Mouse (Mus musculus): ENCODE measurements at regions not wholly inside any gene's neighbourhood (a gene's known extent, or its start where the extent isn't known, plus 50 kb on each side); places are given as distances from the start of the nearest gene placed in this dataset.
"Not testable (repeated sequence)": the region's sequence is repeated elsewhere in the genome, so short reads cannot be mapped to it uniquely, and the experiment has no call there.

DNA sequence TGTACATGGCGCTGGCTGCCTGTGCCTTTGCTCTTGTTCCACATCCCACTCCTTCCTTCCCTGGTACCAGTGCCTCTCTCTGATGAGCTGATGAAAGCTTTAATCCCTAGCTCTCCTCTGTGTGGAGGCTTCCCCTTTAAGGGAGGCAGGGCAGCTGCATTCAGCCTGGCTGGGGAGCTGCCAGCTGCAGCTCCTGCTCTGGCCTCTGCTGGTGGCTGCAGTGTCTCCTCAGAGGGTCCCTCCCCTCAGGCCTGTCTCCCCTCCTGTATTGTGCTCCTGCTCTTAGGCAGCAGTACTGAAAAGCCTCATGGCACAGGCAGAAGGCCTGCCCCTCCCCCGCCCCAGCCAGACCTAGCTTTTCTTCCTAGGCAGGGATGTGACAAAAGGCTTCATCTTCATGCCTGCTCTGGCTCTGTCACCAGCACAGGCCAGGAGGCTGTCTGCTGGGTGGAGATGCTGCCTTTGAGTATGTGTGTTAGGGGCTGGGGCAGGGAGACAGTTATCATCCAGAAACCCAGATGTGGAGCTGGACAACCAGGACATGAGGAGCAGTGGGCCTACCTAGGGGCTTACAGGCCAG is 97.7 kb upstream of the Zcchc13 start:
- H3K79me2 ChIP-seq (ENCODE audit: inconsistent target); H3K27ac ChIP-seq; H3K4me3 ChIP-seq (ENCODE audit: inconsistent target); H3K36me3 ChIP-seq (ENCODE audit: inconsistent target): not testable (repeated sequence)
- WGBS (ENCODE audit: missing documents), result 100% methylated on average over 1 of the region's 2 CpGs

DNA sequence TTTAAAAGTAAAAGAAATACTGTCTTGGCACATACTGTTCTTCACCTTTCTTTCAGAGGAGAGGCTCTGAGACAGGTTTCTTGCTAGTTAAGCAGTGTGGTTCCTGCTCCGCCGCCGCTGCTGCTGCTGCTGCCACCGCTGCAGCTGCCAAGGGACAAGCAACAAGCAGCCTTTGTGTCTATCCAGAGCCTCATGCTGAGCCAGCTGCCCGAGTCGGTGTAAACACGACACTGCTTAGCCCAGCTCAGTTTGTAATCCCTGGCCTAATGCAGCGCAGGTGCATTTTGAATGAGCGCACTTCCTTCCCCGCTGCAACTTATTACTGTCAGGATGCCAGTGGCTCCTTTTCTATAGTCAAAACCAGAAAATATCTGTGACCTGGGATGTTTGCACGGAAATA is 97.1 kb upstream of the Zcchc13 start:
- Histone ChIP-seq H3K27ac (no peak overlapping the region), H3K4me3 (ENCODE audit: inconsistent target) (no peak overlapping the region), H3K79me2 (ENCODE audit: inconsistent target) (no peaks in the 10 kb centered on the region), H3K36me3 (ENCODE audit: inconsistent target) (no peaks in the 10 kb centered on the region)
- 90% methylated on average over 8 of the region's 11 CpGs for WGBS (ENCODE audit: missing documents)

DNA sequence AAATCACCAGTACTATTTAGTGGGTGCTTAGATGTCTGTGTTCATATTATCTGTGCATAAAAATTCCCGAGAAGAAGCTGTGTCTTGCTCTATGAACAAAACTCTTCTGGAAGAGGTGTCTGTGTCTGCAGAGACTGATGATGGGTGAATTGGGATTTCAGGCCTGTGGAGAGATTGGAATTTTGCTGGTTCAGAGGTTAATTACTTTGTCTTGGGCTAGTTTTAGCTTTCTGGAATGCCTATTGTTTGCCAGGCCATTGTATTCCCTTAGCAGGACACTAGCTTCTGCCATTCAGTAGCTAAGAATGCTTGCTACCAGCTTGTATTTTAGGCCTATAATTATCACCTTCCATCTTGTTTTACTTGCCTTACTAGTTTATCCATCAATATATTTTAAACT is 96.6 kb upstream of the Zcchc13 start:
- WGBS (ENCODE audit: missing documents), result 100% methylated on average over 1 of the region's 1 CpGs
- H3K4me3 ChIP-seq (ENCODE audit: inconsistent target), result no peak overlapping the region
- no peak overlapping the region for H3K27ac ChIP-seq
- H3K79me2 ChIP-seq (ENCODE audit: inconsistent target), result no peaks in the 10 kb centered on the region
- no peaks in the 10 kb centered on the region for H3K36me3 ChIP-seq (ENCODE audit: inconsistent target)

DNA sequence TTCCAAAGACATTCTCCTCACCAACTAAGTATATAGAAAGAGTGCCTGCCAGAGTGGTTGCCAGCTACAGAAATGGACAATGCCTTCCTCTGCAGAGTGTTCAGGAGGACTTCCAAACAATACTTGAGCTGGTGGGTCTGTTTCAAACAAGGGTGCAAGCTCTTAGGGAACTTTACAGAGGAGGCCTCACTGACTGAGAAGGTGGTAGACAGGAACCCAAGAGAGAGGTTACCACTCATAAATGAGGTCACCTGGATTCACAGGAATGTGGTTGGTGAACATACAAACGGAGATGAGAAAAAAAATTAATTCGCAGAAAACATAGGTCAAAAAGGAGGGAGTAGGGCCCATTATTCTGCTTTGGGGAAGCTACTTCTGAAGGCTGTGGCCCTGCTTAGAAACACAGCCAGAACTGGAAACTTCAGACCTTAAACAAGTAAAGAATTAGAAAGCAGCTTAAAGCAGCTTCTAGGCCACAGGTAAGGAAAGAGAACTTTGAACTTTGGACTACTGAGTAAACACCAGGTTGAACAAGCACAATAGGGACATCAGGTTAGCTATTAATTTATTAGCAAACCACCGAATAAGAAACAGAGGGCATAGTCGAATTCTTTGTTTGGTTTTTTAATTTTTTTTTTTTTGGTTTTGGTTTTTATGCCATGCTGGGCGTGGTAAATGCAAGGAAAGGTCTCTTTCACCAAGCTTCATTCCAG is 83.7 kb upstream of the Zcchc13 start:
- Histone ChIP-seq H3K36me3 (ENCODE audit: inconsistent target) (no peaks in the 10 kb centered on the region), H3K79me2 (ENCODE audit: inconsistent target) (no peaks in the 10 kb centered on the region), H3K4me3 (ENCODE audit: inconsistent target) (no peak overlapping the region), H3K27ac (no peak overlapping the region)
- 86% methylated on average over 5 of the region's 5 CpGs for WGBS (ENCODE audit: missing documents)

DNA sequence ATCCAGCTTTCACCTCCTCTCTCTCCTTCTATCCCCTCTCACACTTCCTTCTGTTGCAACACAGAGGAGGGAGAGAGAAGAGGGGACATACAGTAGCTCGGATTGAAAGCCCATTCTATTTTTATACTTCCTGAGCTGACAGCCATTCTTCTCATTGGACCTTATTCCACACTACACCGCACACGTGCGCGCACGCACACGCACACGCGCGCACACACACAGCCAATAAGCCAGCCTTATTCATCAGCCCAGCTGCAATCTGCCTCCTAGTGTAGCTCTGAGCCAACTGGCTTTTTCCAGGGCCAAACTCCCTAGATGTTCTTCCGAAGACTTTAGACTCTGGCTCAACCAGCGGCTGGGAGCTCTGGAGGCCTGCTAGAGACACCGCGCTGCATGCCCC is 79.1 kb upstream of the Zcchc13 start:
- H3K36me3 ChIP-seq (ENCODE audit: inconsistent target), result no peaks in the 10 kb centered on the region
- WGBS (ENCODE audit: missing documents), result 63% methylated on average over 11 of the region's 14 CpGs

DNA sequence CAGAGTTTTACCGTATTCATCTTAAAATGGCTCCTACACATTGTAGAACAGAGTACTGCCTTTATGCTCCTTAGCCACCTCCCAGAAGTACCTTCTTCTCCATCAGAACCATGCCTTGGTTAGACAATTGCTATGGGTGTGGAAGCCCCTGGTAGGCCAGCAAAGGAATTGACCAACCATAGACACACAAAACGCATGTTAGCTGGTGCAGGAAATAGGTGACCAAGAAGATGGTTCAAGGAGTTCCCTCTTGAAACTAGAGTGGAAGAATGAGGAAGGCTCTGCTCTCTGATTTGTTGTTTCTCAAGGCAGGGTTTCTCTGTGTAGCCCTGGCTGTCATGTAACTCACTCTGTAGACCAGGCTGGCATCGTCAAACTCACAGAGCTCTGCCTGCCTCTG is 77.2 kb upstream of the Zcchc13 start:
- Histone ChIP-seq H3K79me2 (ENCODE audit: inconsistent target) (no peaks in the 10 kb centered on the region), H3K27ac (peak overlapping the region; percentile 74), H3K36me3 (ENCODE audit: inconsistent target) (no peaks in the 10 kb centered on the region), H3K4me3 (ENCODE audit: inconsistent target) (no peak overlapping the region)
- 48% methylated on average over 3 of the region's 3 CpGs for WGBS (ENCODE audit: missing documents)

More for the DNA sequence above, 79.1 kb upstream of the Zcchc13 start:
- Histone ChIP-seq H3K79me2 (ENCODE audit: inconsistent target) (no peaks in the 10 kb centered on the region), H3K4me3 (ENCODE audit: inconsistent target) (no peak overlapping the region), H3K27ac (peak overlapping the region; percentile 27)

DNA sequence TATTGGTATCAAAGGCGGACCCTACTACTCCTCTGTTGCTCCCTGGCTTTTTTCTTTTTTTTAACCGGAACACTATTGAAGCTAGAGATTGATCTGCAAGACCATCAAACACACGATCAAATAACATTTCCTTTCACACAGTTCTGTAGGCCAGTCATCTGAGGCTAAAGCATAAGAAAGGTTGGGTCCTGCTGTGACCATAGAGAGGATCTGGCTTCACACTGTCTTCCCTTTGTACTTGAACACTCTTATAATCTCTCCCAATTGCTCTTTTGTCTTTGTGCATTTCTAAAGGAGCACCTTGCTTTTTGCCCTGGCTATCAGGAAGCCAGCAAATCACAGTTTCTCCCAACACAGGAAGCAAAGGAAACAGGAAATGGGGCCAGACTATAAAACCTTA is 76.8 kb upstream of the Zcchc13 start:
- 82% methylated on average over 3 of the region's 3 CpGs for WGBS (ENCODE audit: missing documents)
- Histone ChIP-seq H3K36me3 (ENCODE audit: inconsistent target) (no peaks in the 10 kb centered on the region), H3K4me3 (ENCODE audit: inconsistent target) (no peak overlapping the region), H3K27ac (peak overlapping the region; percentile 74), H3K79me2 (ENCODE audit: inconsistent target) (no peaks in the 10 kb centered on the region)

DNA sequence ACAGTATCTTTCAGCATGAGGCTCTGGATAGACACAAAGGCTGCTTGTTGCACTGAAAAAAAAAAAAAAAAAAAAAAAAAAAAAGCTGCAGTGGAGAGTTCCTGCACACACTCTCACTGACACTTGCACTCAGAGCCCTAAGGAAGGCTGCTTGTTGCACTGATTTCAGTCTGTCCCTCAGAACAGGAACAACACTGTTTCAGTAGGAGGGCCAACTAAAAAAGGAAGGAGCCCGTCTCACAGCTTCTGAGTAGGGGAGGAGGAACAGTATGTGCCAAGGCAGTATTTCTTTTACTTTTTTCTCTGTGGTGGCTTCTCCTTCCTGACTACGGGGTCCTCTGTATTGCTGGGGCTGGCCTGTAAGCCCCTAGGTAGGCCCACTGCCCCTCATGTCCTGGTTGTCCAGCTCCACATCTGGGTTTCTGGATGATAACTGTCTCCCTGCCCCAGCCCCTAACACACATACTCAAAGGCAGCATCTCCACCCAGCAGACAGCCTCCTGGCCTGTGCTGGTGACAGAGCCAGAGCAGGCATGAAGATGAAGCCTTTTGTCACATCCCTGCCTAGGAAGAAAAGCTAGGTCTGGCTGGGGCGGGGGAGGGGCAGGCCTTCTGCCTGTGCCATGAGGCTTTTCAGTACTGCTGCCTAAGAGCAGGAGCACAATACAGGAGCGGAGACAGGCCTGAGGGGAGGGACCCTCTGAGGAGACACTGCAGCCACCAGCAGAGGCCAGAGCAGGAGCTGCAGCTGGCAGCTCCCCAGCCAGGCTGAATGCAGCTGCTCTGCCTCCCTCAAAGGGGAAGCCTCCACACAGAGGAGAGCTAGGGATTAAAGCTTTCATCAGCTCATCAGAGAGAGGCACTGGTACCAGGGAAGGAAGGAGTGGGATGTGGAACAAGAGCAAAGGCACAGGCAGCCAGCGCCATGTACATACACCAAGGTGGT is 75.1 kb upstream of the Zcchc13 start:
- not testable (repeated sequence) for H3K4me3 ChIP-seq (ENCODE audit: inconsistent target); H3K36me3 ChIP-seq (ENCODE audit: inconsistent target); H3K79me2 ChIP-seq (ENCODE audit: inconsistent target)
- WGBS (ENCODE audit: missing documents), result 100% methylated on average over 1 of the region's 5 CpGs
- peak overlapping the region; percentile 74 for H3K27ac ChIP-seq

DNA sequence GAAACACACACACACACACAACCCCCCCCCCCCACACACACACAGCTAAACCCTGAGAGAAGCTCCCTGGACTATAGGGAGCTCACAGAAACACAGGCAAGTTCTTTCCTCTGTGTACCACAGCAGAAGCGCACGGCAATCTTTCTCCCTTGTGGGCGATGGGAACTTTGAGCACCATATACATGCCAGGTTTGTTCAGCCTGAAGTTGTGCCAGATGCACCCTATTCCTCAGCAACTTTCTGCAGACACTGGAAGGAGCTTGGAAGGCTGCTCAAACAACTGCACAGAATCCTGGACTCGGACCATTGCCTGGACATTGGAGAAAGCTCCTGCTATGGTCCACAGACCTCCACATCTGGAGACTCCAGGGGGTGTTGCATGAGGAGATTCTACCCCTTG is 74.3 kb upstream of the Zcchc13 start:
- H3K36me3 ChIP-seq (ENCODE audit: inconsistent target), result no peaks in the 10 kb centered on the region
- H3K79me2 ChIP-seq (ENCODE audit: inconsistent target), result no peaks in the 10 kb centered on the region
- peak overlapping the region; percentile 74 for H3K27ac ChIP-seq
- 77% methylated on average over 4 of the region's 4 CpGs for WGBS (ENCODE audit: missing documents)
- H3K4me3 ChIP-seq (ENCODE audit: inconsistent target), result no peak overlapping the region

DNA sequence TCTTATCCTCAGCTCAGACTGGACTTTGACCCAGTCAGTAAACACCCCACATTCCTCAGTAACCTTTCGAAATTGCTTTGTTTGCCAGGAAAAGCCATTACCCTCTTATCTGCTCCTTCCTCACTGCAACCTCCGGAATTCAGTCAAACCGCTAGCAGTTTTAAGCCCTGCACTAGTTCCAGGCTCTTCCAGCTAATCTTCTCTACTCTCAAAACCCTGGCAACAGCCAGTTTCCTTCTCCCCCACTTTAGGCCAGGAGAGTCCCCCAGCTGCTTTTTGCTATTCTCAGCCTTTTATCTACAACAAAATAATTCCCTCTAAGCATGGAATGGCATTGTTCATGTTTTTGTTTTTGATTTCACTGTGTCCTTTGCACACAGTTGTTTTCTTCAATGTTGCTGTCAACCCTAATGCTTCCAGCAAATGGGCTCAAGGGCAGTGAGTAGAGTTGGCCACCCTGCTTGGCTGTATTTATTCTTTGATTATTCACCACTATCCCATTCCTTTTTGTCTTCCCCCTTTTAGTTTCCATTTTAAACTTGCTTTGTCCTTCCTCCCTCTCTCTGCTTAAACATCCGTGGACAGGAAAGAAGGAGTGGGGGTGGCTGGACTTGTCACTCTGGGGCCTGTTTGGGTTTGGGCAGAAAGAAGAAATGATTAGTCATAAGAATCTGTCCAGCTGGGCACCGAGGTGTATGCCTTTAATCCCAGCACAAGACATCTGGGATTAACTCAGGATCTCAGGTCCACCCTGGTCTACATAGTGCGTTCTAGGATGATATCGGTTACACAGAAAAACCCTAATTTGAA is 73.5 kb upstream of the Zcchc13 start:
- Histone ChIP-seq H3K27ac (peak overlapping the region; percentile 74), H3K4me3 (ENCODE audit: inconsistent target) (no peak overlapping the region)

DNA sequence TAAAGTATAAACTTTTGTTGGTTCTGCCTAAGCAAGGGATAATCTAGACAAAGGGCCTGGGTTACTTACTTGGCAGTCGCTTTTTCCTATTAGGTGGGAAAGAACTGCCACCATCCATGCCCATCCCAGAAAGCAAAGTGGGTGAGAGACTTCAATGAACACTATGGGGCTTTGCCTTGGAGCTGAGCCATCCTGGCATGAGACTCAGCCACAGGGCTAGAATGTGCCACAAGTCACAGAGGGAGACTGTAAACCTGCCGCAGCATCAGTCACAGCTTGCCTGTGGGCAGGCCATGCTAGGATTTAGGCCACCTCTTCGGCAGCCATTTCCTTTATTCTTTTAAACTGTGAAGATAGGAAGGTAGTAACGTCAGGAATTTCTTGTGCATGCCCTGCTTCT is 72.9 kb upstream of the Zcchc13 start:
- Histone ChIP-seq H3K4me3 (ENCODE audit: inconsistent target) (no peak overlapping the region), H3K36me3 (ENCODE audit: inconsistent target) (no peaks in the 10 kb centered on the region), H3K27ac (peak overlapping the region; percentile 74), H3K79me2 (ENCODE audit: inconsistent target) (no peaks in the 10 kb centered on the region)
- 86% methylated on average over 4 of the region's 4 CpGs for WGBS (ENCODE audit: missing documents)

More for the DNA sequence above, 73.5 kb upstream of the Zcchc13 start:
- no peaks in the 10 kb centered on the region for H3K36me3 ChIP-seq (ENCODE audit: inconsistent target)
- WGBS (ENCODE audit: missing documents), result 46% methylated on average over 7 of the region's 7 CpGs
- H3K79me2 ChIP-seq (ENCODE audit: inconsistent target), result no peaks in the 10 kb centered on the region

DNA sequence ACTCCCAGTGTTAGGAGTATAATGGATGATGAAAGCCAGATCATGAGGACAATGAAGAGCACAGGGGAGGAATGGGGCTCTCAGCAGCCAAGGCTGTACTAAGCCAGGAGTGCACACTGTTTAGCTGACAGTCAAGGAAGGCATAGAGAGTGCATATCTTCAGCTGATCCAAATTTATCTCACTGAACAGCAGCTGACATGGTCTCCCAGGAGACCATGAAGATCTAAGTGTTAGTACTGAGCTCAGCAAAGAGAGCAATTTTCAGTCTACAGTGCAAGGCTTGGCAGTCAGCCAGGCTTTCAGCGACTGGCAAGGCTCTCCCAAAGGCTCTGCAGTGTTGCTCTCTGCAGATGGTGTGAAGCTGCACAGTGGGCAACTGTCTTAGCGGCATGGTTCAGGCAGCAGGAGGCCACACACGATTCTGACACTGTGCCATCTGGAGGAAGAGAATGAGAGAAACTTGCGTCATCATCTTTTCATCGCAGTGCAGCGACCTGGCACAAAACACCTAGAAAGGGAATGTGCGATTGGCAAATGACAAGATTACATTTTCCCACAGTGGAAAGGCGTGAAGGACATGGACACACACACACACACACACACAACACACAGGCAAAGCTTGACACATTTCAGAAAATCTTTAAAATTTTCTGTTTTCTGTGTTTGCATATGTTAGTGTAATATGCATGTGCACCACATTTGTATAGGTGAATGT is 66.7 kb upstream of the Zcchc13 start:
- Histone ChIP-seq H3K4me3 (ENCODE audit: inconsistent target) (no peak overlapping the region), H3K27ac (peak overlapping the region; percentile 19; the same call in 1 of the 2 replicates), H3K36me3 (ENCODE audit: inconsistent target) (no peaks in the 10 kb centered on the region), H3K79me2 (ENCODE audit: inconsistent target) (no peaks in the 10 kb centered on the region)
- 70% methylated on average over 7 of the region's 8 CpGs for WGBS (ENCODE audit: missing documents)

DNA sequence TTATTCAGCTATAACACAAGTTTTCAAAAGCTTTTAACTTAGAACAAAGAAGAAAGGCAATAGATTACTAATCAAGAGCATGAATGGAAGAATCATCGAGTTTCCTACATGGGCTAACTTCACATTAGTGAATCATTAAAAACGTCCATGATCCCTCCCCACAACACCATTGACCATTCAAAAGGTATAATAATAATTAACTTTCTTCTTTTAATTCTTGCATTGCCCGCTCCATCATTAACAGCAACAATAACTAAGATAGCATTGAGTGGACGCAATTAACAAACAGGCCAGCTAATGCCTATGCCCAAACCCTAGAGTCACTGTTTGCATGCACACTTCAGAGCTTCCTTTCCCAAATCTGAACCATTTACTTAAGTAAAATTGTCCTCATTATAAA is 57.0 kb upstream of the Zcchc13 start:
- WGBS (ENCODE audit: missing documents), result 100% methylated on average over 4 of the region's 4 CpGs
- H3K4me3 ChIP-seq (ENCODE audit: inconsistent target), result no peak overlapping the region
- no peak overlapping the region for H3K27ac ChIP-seq
- H3K79me2 ChIP-seq (ENCODE audit: inconsistent target), result no peaks in the 10 kb centered on the region
- no peaks in the 10 kb centered on the region for H3K36me3 ChIP-seq (ENCODE audit: inconsistent target)

DNA sequence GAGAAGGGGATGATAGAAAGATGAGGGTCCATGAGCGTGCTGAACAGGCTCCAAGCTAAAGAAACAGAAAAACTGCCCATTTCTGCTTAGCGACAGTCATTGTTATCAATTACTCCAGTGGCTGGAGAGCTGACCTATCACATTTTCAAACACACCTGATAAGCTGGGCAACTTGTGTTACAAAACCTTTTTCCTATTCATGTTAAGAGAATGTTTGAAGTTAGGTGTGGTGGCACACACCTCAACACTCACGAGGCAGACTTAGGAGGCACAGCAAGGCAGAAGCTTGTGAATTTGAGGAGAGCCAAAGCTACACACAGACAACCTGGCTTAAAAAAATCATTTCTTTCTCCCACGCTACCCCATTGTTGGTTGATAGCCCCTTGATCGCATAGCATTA is 50.9 kb upstream of the Zcchc13 start:
- H3K27ac ChIP-seq, result no peak overlapping the region
- WGBS (ENCODE audit: missing documents), result 96% methylated on average over 5 of the region's 5 CpGs
- no peak overlapping the region for H3K4me3 ChIP-seq (ENCODE audit: inconsistent target)
- H3K36me3 ChIP-seq (ENCODE audit: inconsistent target), result no peaks in the 10 kb centered on the region
- H3K79me2 ChIP-seq (ENCODE audit: inconsistent target), result no peaks in the 10 kb centered on the region

Data from macrophage (primary cell).